Mouse (Mus musculus) kidney, postnatal 10 days (tissue): ENCODE measurements around the gene Tmem186.

Experiments used
- DNase-seq: peaks from one replicate; pipeline ENCODE4 v3.0.0; 2021; ENCODE audit warnings: mixed read lengths

Tmem186 gene

GRCm38 (mm10) chr16:8610397-8610796 is 27.1 kb downstream of the Tmem186 start:
- DNase-seq, result no peak

DNA sequence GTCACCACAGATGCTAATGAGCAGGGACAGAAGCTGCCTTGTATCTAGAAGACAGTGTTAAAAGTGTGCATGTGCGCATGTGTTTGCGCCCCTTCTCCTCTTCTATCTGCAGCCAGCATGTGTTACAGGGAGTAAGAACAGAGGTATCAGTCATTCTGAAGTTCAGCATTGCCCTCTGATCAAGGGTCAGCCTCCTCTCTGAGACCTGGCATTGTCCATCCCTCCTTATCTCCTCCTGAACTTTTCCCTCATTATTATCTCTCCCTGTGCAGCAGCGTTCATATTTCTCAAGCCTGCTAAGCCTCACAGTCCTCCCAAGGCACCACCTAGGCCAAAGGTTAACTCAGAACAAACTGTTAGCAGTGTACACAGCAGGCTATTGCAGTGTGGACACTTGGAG is 33.7 kb downstream of the Tmem186 start:
- DNase-seq, result no peak

DNA sequence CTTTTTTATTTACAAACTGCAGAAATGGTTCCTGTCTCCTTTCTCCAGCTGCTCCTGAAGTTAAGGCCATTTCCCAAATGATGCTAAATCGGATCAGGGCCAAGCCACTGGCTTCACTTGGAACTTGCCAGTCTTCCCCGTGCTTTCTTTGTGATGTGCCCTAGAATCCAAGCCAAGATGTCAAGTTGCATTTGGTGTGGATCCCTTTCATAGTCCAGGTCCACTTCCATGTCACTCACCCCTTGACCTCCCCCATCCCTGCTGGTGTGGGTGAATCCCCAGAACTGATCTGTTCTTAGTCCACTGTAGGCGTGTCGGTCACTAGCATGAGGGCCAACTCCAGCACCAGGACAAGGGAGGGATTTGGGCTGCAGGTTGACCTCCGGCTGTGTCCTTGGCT is 40.0 kb downstream of the Tmem186 start:
- DNase-seq, result no peak

GRCm38 (mm10) chr16:8596336-8596735 is 41.2 kb downstream of the Tmem186 start:
- DNase-seq, result no peak

GRCm38 (mm10) chr16:8595411-8595810 is 42.1 kb downstream of the Tmem186 start:
- peak; percentile 10 for DNase-seq

- DNase-seq, result no peak
Observed at GRCm38 (mm10) chr16:8585056-8585455, 52.5 kb downstream of the Tmem186 start.

- no peak for DNase-seq
Observed at GRCm38 (mm10) chr16:8584248-8584647, 53.3 kb downstream of the Tmem186 start.
